Mouse (Mus musculus) C2C12 (cell line): ENCODE results near the gene Tmem168. TPM values are rescaled to one million over a fixed set of nuclear protein-coding genes. Genes with fewer than 3 reads are reported as not detected.

Experiments
- H3K27me3 ChIP-seq: one replicate; pipeline ENCODE4 v1.6.1; 2011; ENCODE audit not compliant: control insufficient read depth, insufficient read depth, insufficient read length
- H3K36me3 ChIP-seq: one replicate; pipeline ENCODE4 v1.6.1; 2011; ENCODE audit not compliant: control insufficient read depth, insufficient read depth
- H3K4me3 ChIP-seq: one replicate; pipeline ENCODE4 v1.5.1; 2011; ENCODE audit warnings: mild to moderate bottlenecking, control low read depth; ENCODE audit not compliant: poor library complexity, insufficient read depth, severe bottlenecking
- H3K79me2 ChIP-seq: one replicate; pipeline ENCODE4 v1.6.1; 2011; ENCODE audit not compliant: control insufficient read depth, insufficient read depth
- H3K79me3 ChIP-seq: one replicate; pipeline ENCODE4 v1.6.1; 2011; ENCODE audit warnings: low read depth, control low read depth
- H3ac ChIP-seq: one replicate; pipeline ENCODE3; 2011; ENCODE audit warnings: low read depth; ENCODE audit not compliant: control insufficient read depth, insufficient read length
- CEBPB ChIP-seq: IDR thresholded peaks from one replicate; pipeline ENCODE4 v1.6.1; 2011; ENCODE audit warnings: low read depth, mild to moderate bottlenecking, control low read depth, moderate library complexity
- CTCF ChIP-seq: IDR thresholded peaks from one replicate; pipeline ENCODE4 v1.5.1; 2011; ENCODE audit not compliant: control insufficient read depth, insufficient read depth, insufficient read length
- FOSL1 ChIP-seq: IDR thresholded peaks from one replicate; pipeline ENCODE4 v1.8.0; 2011; ENCODE audit warnings: mild to moderate bottlenecking, low read length; ENCODE audit not compliant: poor library complexity, insufficient read depth, severe bottlenecking
- MAX ChIP-seq: IDR thresholded peaks from one replicate; pipeline ENCODE4 v1.6.1; 2011; ENCODE audit warnings: mild to moderate bottlenecking, control low read depth
- MYOD1 ChIP-seq: IDR thresholded peaks from one replicate; pipeline ENCODE4 v1.6.1; 2011; ENCODE audit warnings: low read depth; ENCODE audit not compliant: control insufficient read depth, insufficient read length
- MYOG ChIP-seq: IDR thresholded peaks from one replicate; pipeline ENCODE4 v1.6.1; 2011; ENCODE audit not compliant: control insufficient read depth, insufficient read length; ENCODE audit errors: extremely low read depth
- USF1 ChIP-seq: IDR thresholded peaks from one replicate; pipeline ENCODE4 v1.6.1; 2011; ENCODE audit warnings: low read depth, mild to moderate bottlenecking, control low read depth, moderate library complexity
- polyA plus RNA-seq: library from polyadenylated mRNA; unstranded; fragments of >200 nt; fragmentation: generic; extraction: Trizol; gene quantifications from one replicate; pipeline ENCODE4 v1.2.1, GENCODE M21; 2012; ENCODE audit warnings: missing spikeins

Gene Tmem168
- polyA plus RNA-seq, 1 experiment = 6.6 TPM

DNA sequence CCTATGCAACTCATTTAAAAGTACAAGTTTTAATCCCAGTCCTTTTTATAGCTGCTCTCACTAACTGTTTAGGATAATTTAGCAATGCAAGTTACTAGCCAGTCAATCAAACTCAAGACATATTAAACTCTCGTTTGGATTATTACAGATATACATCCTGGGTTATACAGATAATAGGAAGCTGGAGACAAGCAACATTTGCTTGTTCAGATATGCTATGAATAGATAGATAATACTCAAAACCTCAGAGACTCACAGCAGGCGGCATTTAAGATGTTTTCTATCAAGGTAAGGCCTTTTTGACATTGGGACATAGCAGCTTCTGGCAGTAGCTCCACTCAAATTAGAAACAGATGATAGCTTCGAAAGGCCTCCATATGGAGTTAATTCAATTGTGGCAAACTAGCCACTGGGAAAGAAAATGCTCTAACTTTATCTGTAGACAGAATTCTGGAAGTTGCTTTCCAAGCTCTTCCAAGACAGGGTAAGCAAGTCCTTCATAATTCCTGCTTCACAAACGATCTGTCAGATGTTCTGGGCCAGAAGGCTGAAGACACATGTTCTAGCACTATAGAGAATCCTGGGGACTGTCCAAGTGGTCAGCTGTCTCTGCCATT lies 15.1 kb downstream of the Tmem168 start:
- Histone ChIP-seq H3K4me3 (no peak overlapping the region), H3K79me3 (peaks cover 13% of the 10 kb centered on the region), H3K79me2 (peaks cover 33% of the 10 kb centered on the region), H3K36me3 (peaks cover 57% of the 10 kb centered on the region), H3ac (no peak overlapping the region), H3K27me3 (no peaks in the 10 kb centered on the region)
- TF ChIP-seq USF1 (no peak), CEBPB (no peak), CTCF (no peak), MYOG (no peak), MAX (no peak), FOSL1 (no peak), MYOD1 (no peak)

DNA sequence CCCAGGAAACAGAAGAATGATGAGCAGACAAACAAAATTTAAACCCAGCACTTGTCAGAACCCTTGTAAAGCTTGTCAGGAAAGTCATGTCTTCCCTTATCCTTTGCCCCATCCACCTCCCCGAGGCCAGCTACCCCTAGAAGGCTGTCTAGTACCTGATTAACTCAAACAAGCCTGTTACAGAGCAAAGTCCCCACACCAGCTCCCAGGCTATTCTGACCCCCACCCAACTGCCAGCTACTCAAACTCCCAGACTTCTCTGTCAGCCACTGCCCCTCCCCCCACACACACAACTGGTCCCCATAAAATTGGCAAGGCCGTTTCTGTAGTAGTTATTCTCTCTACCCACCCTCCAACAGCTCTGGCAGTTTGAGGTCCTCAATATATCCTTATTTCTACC lies 21.3 kb downstream of the Tmem168 start:
- H3K36me3 ChIP-seq = peaks cover 49% of the 10 kb centered on the region
- H3K79me2 ChIP-seq = peaks cover 8% of the 10 kb centered on the region
- no peak for TF ChIP-seq USF1
- TF ChIP-seq MYOD1 = no peak
- TF ChIP-seq MAX = no peak
- TF ChIP-seq MYOG = no peak
- TF ChIP-seq CEBPB = no peak
- no peak for TF ChIP-seq CTCF
- no peak for TF ChIP-seq FOSL1
- no peaks in the 10 kb centered on the region for H3K27me3 ChIP-seq
- H3K4me3 ChIP-seq = no peak overlapping the region
- H3K79me3 ChIP-seq = no peaks in the 10 kb centered on the region
- H3ac ChIP-seq = no peak overlapping the region

DNA sequence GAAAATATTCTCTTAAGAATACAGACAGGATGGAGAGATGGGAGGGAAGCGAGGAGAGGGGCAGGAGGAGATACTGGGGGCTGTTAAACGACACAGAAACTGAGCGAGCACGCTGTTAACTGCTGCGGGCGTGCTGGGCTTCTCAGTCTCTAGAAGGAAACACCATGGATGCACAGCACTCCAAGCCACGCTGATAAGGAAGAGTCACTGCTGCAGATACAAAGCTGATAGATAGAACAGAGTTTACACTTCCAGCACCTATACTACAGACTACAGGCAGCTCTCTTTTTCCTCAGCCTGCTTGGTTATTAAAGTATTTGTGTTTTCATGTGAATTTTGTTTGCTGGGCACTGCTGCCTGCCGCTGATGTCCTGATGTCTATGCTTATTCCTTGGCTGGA lies 21.7 kb downstream of the Tmem168 start:
- Histone ChIP-seq H3K36me3 (peaks cover 45% of the 10 kb centered on the region), H3ac (no peak overlapping the region), H3K79me3 (no peaks in the 10 kb centered on the region), H3K27me3 (no peaks in the 10 kb centered on the region), H3K79me2 (peaks cover 8% of the 10 kb centered on the region), H3K4me3 (no peak overlapping the region)
- TF ChIP-seq MYOG (no peak), USF1 (no peak), MYOD1 (no peak), CEBPB (no peak), CTCF (no peak), MAX (no peak), FOSL1 (no peak)

DNA sequence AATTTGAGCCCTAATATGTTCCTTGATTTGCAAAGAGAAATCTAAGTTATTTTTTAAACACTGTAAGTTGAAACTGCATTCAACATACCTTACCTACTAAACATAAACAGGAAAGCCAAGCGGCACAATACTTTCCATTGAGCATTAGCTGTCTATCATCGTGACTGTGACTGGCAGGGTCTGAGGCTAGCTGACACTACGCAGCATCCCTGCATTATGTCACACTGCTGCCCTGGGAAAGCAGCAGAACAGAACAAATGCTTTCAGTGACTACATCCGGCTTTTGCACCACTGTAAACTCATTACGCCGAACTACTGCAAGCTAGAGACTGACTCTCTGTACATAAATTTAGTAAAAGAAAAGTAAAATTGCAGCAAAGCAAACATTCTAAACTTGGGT lies 23.1 kb downstream of the Tmem168 start:
- H3K79me3 ChIP-seq = no peaks in the 10 kb centered on the region
- no peak overlapping the region for H3K4me3 ChIP-seq
- TF ChIP-seq FOSL1 = no peak
- TF ChIP-seq CTCF = no peak
- no peak for TF ChIP-seq MYOD1
- TF ChIP-seq USF1 = no peak
- TF ChIP-seq CEBPB = no peak
- TF ChIP-seq MAX = no peak
- TF ChIP-seq MYOG = no peak
- H3K79me2 ChIP-seq = peaks cover 8% of the 10 kb centered on the region
- no peaks in the 10 kb centered on the region for H3K27me3 ChIP-seq
- H3K36me3 ChIP-seq = peaks cover 43% of the 10 kb centered on the region
- H3ac ChIP-seq = no peak overlapping the region

DNA sequence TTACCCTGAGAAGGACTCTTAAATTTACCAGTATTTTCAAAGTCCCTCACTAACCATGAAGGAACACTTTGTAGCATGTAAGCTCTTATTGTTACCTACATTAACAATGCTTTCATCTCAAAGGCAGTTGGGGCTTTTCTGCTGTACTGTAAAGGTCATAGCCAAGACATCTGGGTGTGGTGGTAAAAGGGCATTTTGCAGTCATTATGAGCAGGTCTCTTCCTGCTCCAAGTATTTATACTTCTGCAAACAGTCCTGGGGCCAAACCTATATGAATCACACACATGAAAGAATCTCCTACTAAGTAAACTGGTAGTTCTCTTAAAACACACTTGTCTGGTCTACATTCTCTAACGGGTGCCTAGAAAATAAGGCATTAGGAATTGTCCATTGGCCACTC lies 25.8 kb downstream of the Tmem168 start:
- Histone ChIP-seq H3K79me2 (peaks cover 8% of the 10 kb centered on the region), H3K27me3 (no peaks in the 10 kb centered on the region), H3K79me3 (no peaks in the 10 kb centered on the region), H3K4me3 (no peak overlapping the region), H3K36me3 (peaks cover 31% of the 10 kb centered on the region), H3ac (no peak overlapping the region)
- TF ChIP-seq MAX = no peak
- TF ChIP-seq USF1 = no peak
- no peak for TF ChIP-seq CTCF
- TF ChIP-seq MYOD1 = no peak
- no peak for TF ChIP-seq FOSL1
- TF ChIP-seq MYOG = no peak
- no peak for TF ChIP-seq CEBPB
